In the genomic region with DNA sequence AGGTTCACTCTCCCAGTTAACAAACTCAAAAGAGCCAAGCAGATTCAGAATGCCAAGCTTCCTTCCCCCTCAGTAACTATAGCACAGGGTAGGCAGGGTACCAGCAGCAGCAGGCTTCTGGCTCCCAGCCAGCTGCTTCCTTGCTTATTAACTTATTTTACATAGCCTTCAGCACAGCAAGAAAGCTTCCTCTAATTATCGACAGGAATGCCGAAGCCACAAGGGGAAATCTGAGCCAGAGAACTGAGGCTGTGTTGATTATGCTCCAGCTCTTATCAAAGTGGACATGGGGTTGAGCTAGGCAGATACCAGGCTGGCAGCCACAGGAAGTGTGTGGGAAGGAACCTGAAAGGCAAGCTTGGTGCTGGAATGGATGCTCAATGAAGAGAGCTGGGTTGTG, we compare ENCODE assay signal across 8 mouse cellular contexts.
DNase-seq lines count a peak whose midpoint lies in the region; ATAC-seq and TF ChIP-seq lines count a peak whose summit lies in the region.

No protein-coding gene starts in this region.

- DNase-seq in ovary, adult 18-20 months (ENCODE audit: low spot score), result peak; percentile 37
- no peak for DNase-seq in ovary, postnatal 14 days (ENCODE audit: low spot score)
- DNase-seq in fibroblast of lung, adult 2 months (ENCODE audit: low read depth), result peak; percentile 13
- peak; percentile 82 for DNase-seq in limb, embryonic 14.5 days (ENCODE audit: low spot score)
- DNase-seq in urinary bladder, postnatal 10 days (ENCODE audit: low spot score), result no peak
- no peak for DNase-seq in adrenal gland, postnatal 36 days
- DNase-seq in spleen, adult 18-20 months, result no peak

- no peak for TF ChIP-seq POLR2A in limb, embryonic 14.5 days (IDR thresholded peaks at IDR 0.05; ENCODE audit: borderline replicate concordance, extremely low read depth, insufficient read depth, insufficient read length)

- no peak overlapping the region for H3K9ac ChIP-seq in kidney, embryonic 14.5 days (ENCODE audit: low read depth, low read length)
- no peak overlapping the region for H3K9ac ChIP-seq in limb, embryonic 14.5 days (ENCODE audit: low read depth, low read length, severe bottlenecking)

- H3K9me3 ChIP-seq in kidney, embryonic 14.5 days (ENCODE audit: control insufficient read depth, low read length), result no peaks in the 10 kb centered on the region
- no peaks in the 10 kb centered on the region for H3K9me3 ChIP-seq in limb, embryonic 14.5 days (ENCODE audit: control insufficient read depth, low read length)

- peaks cover 26% of the 10 kb centered on the region for H3K4me1 ChIP-seq in kidney, embryonic 14.5 days (ENCODE audit: control insufficient read depth, insufficient read depth, low read length)
- H3K4me1 ChIP-seq in limb, embryonic 14.5 days (ENCODE audit: control insufficient read depth, insufficient read depth, low read length), result peaks cover 11% of the 10 kb centered on the region; the same call in 1 of the 2 replicates

- no peak overlapping the region for H3K4me3 ChIP-seq in kidney, embryonic 14.5 days (ENCODE audit: low read length)
- no peak overlapping the region for H3K4me3 ChIP-seq in limb, embryonic 14.5 days (replicated peaks; ENCODE audit: low read length)

- peak; percentile 56; the same call in 1 of the 2 replicates for ATAC-seq in kidney, embryonic 14.5 days (ENCODE audit: low FRiP score, low TSS enrichment)
- ATAC-seq in limb, embryonic 14.5 days (ENCODE audit: low FRiP score, low read depth), result peak; percentile 72

- WGBS in kidney, embryonic 14.5 days, result 5% methylated on average over 2 of the region's 2 CpGs
- WGBS in limb, embryonic 14.5 days, result 1% methylated on average over 2 of the region's 2 CpGs

- no peaks in the 10 kb centered on the region for H3K27me3 ChIP-seq in kidney, embryonic 14.5 days (ENCODE audit: control insufficient read depth, insufficient read depth, low read length)
- H3K27me3 ChIP-seq in limb, embryonic 14.5 days (ENCODE audit: control insufficient read depth, insufficient read depth, low read length), result no peaks in the 10 kb centered on the region

- H3K4me2 ChIP-seq in kidney, embryonic 14.5 days (replicated peaks; ENCODE audit: low read depth, low read length), result no peak overlapping the region
- no peak overlapping the region for H3K4me2 ChIP-seq in limb, embryonic 14.5 days (replicated peaks; ENCODE audit: low read depth, low read length, severe bottlenecking)

- H3K36me3 ChIP-seq in kidney, embryonic 14.5 days (ENCODE audit: control insufficient read depth, insufficient read depth, low read length), result no peaks in the 10 kb centered on the region
- no peaks in the 10 kb centered on the region for H3K36me3 ChIP-seq in limb, embryonic 14.5 days (ENCODE audit: control insufficient read depth, insufficient read depth, low read length)

- peak overlapping the region; percentile 30; the same call in 1 of the 2 replicates for H3K27ac ChIP-seq in kidney, embryonic 14.5 days (ENCODE audit: low read depth, low read length)
- no peak overlapping the region for H3K27ac ChIP-seq in limb, embryonic 14.5 days (replicated peaks; ENCODE audit: low read depth, low read length)

Comparison
In these comparisons a context has a peak if more than half of its experiments do, and no peak if none do; other contexts are left out.
1. DNase-seq: peak in ovary, adult 18-20 months (single experiment), fibroblast of lung, adult 2 months (single experiment) and limb, embryonic 14.5 days (single experiment); none in ovary, postnatal 14 days (single experiment), urinary bladder, postnatal 10 days (single experiment), adrenal gland, postnatal 36 days (0 of 2) and spleen, adult 18-20 months (0 of 2).